Mouse (Mus musculus) left cerebral cortex, adult 8-10 months (tissue): ENCODE measurements at regions not wholly inside any gene's neighbourhood (a gene's known extent, or its start where the extent isn't known, plus 50 kb on each side); places are given as distances from the start of the nearest gene placed in this dataset.

Experiments
- DNase-seq, 2 experiments: peaks; one replicate each; pipeline ENCODE4 v3.0.0; 2022; ENCODE audit warnings: low spot score in 2 of 2

DNA sequence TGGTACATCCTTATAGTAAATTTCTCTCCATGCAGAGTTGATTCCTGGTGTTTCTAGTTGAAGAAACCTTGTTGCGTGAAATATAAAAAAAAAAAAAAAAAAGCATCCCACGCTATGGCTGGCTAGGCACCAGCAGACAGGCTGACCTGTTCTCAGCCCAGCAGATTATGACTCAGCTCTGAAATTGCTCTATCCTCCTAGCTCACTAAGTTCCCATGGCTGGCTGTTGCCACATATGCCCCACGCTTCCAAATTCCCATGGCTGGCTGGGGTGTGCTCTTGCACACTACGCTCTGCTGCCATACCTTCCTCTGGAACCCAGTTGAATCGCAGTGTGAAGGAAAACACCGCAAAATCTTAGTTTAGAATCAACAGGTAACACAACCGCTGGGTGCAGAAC, 270.1 kb downstream of the Mid1ip1 start:
- no peak for DNase-seq

DNA sequence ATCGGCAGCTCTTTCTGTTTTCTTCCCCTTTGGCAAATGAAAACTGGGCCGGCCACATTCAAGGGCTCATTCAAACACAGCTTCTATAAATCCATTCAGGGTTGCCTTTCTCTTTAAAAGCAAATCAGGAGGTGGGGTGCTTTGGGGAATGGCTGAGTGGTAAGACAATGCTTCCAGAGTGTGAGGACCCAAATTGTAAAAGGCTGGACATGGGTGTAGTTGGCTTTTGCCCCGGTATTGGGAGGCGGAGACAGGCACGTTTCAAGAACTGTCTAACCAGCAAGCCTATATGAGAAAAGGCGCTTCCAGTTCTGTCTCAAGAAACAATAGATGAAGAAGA, 277.0 kb downstream of the Mid1ip1 start:
- DNase-seq, result peak in 1 of 2 experiments; percentile 3

DNA sequence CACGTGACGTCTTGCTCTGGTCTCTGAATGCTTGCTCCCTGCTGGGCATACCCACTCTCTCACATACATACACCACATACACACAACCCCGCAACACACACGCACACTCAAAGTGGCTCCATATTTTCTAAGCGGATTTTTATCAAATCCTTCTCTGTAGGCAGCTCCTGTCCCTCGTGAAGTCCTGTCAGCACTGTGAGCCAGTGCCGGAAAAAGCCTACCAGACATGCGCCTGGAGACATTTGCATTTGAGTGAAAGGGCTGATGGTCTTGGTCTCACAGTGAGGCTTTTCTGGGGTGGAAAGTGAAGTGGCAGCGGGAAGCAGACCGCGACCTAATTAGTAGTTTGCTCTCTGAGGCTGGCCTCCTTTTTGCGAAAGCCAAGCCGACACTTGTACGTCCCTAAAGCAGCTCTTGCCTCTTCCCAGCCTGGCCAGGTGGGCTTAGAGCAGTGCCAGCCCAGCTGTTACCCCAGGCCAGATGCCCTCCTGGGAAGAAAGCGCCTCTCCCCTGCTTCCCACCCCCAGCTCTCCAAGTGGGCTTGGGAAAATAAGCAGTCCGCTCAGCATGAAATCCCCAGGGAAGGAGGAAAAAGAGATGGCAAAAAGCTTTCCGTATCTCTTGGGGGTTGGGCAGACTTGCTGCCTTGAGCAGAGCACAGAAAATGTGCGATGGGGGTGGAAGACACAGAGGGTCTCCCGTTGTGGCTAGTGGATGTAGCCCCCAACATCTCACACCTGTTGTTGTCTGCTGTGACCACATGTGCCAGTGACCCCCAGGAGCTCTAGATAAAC, 277.6 kb downstream of the Mid1ip1 start:
- DNase-seq, result peak; percentile 21 to 34

DNA sequence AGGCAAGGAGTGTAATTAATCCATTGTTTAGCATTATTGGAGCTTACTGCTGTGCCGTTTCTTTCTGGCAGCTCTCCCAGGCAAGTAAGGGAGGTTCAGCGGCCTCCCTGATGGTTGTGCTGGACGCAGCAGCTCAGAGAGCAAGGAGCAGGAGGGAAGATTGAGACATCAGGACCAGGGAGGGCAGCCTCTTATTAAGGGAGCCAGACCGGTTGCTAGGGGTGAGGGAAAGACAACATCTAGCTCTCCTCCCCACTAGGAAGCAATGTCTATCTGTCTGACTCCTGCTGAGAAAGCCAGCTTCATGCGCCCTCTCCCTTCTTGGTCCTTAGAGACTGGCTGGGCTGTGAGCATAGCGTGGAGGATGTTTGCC, 278.2 kb downstream of the Mid1ip1 start:
- DNase-seq, result peak in 1 of 2 experiments; percentile 8

DNA sequence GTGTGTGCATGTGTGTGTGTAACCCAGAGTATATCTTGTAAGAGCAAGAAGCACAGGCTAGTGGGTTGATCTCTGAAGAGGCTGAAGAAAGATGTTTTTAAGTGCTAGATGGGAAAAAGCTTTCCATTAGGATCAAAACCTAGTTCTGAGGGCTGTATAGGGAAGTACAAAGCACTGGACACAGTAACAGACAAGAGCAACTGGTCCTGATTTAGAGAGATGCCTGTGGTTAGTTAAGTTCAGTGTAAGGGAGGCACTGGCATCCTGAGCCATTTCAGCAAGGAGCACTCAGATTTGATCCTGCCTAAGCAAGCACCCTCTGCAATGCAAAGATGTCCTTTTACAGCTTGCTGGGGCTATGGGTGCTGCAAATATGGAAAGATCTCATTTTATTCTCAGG, 280.1 kb downstream of the Mid1ip1 start:
- DNase-seq, result no peak

DNA sequence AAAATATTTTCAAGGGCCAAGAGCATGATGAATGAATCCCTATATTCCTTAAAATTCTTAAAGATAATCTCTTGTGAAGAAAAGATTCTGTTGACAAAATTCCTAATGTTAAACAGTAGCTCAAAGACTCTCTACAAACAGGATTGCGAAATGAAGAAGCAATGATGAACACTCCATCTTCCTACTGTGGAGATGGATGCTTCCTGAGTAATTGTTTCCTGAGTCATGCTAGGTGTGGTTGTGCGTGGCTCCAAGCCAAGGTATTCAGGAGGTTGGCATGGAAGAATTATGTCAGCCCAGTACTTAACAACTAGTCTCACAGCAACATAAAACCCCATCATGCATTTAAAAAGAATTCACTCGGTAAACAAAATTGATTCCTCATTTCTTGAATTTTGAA, 286.4 kb downstream of the Mid1ip1 start:
- no peak for DNase-seq

DNA sequence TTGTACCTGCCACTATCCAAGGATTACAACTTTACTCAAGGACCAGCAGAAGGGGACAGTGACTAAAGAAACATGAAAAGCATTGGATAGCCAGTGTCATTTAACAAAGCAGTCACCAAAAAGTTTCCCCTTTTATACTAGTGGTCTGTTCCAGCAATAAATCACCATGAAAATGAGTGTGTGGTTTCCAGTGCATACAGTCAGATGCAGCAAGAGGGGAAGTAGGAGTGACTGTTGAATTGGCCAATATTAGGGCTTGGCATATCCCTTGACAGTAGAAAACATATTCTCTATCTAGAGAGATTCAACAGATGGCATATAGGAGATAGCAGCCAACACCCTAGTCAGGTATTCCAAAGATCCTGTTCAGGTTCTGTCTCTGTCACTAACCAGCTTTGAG, 259.8 kb upstream of the H2al1a start:
- DNase-seq, result no peak

DNA sequence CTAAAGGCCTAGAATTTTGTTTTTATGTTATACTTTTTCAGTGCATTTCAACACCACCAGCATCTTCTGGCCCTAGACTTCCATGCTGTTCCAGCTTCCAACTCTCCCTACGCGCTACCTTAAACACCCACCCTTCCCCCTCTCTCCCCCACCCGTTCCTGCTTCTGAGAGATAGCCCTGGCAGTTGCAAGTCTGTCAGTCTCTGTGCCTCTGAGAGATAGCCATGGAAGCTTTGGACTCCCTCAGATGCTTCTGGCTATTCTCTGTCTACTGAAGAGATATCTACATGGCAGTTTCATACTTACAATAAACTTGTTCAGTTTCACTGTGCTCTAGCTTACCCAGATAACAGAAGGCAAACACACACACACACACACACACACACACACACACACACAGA, 252.3 kb upstream of the H2al1a start:
- DNase-seq, result no peak

DNA sequence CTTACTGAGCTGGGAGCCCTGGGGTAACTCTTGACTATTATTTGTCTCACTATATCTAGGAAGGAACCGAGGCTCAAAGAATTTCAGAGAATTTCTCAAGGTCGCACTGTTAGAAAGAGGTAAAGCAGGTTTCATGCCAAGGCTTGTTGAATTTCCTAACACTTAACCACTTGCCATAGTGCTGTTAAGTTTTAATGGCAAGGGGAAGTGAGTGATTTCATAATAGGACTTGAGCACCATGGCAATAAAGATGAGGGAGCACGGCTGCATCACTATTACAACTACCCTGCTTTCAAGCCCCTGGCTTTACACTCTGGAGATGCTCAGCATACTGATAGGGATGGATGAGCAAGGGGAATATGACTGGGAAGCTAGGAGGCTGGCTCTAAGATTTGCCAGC, 216.9 kb upstream of the H2al1a start:
- DNase-seq, result no peak

DNA sequence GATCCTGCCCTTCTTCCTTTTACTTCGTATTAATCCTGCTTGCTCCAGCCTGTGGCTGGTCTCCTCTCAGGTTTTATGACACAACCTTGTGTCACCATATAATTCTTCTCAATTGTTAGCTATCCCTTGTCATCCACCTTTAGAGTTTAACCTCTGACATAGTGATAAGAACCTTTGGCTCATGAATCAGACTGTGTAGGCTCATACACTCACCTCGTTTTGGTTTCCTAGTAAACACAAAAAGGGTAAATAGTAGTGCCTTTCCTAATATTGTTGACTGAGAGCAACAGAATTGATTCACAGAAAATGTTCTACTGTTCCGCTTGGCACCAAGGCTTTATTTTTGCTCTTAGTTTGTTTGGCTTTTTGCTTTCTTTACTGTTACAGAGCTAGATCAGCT, 216.2 kb upstream of the H2al1a start:
- DNase-seq, result no peak

DNA sequence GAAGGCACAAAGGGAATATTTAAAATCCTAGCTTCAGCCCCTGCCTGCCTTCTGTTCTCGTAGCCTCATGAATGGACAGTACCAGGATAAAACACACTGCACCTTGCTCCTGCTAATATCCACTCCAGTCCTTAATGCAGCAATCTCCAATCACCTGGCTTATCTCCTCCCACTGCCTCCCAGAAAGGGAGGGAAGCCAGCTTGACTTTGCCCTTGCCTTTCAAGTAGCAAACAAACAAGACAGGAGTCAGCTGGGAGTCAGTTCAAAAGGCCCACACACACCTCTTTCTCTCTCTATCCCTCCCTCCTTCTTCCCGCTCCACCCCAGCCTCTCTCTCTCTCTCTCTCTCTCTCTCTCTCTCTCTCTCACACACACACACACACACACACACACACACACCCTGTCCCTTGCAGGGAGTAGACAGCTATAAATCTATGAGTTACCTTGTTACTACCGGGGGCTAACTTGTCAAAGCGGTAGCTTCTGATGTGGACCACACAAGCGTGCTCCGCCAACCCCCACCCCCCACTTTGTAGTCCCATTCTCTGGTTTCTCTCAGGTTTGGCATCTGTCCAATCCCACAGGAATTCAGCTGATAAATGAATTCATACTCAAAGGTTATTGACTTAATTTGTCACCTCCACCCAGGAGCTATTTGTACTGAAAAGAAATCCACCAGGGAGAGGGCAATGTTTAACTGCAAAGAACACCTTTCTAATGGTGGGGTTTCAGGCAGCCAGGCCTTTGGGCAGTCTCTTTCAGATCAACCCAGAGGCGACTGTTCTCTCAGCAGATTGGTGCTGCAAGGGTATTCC, 212.6 kb upstream of the H2al1a start:
- no peak for DNase-seq

DNA sequence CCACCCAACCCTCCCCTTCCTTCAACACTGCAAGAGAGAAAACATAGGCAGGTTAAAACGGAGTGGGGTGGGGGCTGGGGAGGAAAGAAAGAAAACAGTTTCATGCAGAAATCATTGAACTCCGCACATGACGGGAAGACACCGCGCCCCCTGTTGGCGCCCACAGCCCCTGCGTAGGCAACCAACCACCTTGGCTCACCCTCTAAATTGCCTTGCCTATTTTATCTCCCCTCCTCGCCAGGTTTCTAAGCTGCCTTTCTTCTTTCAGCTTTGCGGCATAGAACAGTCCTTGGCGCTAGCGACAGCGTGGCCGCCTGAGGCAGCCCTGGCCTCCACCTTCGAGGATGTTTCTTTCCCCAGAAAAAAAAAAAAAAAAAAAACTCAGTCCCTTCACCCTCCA, 211.1 kb upstream of the H2al1a start:
- peak in 1 of 2 experiments; percentile 18 for DNase-seq

DNA sequence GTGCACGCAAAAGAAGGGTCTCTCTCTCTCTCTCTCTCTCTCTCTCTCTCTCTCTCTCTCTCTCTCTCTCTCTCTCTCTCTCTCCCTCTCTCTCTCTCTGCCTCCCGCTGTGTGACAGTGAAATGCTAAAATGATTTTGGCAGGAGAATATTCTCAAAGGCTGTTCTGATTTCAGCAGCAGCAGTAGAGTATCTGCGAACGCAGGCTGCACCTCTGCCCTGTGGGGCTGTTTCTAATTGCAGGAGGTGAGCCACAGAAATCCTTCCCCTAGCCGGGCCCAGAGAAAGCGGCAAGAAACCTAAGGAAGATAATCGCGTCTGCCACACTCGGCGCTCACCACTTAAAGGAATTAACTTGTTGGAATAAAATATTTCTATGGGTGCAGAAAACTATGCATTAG, 210.6 kb upstream of the H2al1a start:
- no peak for DNase-seq

DNA sequence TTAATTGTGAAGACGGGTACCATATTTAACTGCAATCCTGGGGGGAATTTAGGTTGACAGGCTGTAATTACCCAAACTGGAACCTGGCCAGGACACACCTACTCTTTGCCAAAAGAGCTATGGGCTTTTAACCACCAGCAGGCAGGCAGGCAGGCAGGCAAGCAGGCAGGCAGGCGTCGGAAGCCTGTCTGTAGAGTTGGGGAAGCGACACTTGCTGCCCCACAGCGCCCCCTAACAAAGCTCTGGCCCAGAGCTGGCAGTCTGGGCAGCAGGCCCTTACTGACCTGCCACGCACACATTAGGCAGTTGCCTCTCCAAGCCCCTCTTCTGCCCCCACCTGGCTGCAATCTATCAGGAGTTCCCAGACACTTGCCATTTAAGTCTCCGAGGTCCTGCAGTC, 208.6 kb upstream of the H2al1a start:
- DNase-seq, result no peak

DNA sequence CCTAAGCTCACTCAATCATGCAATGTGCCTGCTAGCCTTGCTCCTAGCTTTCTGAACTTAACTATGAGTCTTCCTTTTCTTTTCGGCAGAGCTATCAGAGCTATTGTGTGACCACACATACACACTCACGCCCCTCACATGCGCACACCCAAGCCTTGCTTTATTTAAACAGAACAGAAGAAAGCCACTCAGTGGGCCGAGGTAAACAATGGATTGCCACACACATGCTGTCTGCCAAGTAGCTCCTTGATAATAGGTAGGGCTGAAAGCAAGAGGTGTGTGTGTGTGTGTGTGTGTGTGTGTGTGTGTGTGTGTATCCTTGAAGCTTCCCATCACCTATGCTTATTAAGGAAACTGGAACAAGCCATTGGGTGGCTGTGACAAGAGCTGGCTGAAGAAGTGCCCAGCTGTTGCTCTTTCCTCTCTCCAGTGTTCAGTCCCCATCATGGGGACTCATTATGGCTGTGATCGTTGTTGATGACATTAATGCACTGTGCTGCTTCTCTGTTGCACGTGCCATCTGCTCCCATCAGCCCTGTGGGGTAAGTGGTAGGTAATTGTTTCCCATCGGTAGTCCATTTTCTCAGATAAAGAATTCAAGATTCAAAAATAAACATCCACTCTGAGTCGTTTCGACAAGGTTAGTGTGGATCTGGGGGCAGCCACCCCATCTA, 201.3 kb upstream of the H2al1a start:
- no peak for DNase-seq

DNA sequence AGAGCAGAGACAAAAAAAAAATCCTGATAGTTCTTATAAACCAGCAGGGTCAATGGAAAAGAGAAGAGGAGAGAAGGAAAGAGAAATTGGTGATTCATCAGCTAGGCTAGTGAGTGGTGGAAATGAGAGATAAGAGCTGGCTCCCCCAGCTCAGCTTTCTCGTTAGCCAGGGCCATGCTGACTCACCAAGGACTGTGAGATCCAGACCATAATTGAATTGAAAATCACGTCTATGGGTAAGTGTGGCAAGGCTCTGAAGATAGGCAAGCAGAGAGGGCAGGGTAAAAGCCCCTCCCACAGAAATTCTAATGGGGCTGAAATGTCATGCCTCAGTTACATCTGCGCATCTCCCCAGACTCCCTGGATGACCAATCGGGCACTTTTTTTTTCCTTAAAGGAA, 200.7 kb upstream of the H2al1a start:
- no peak for DNase-seq

DNA sequence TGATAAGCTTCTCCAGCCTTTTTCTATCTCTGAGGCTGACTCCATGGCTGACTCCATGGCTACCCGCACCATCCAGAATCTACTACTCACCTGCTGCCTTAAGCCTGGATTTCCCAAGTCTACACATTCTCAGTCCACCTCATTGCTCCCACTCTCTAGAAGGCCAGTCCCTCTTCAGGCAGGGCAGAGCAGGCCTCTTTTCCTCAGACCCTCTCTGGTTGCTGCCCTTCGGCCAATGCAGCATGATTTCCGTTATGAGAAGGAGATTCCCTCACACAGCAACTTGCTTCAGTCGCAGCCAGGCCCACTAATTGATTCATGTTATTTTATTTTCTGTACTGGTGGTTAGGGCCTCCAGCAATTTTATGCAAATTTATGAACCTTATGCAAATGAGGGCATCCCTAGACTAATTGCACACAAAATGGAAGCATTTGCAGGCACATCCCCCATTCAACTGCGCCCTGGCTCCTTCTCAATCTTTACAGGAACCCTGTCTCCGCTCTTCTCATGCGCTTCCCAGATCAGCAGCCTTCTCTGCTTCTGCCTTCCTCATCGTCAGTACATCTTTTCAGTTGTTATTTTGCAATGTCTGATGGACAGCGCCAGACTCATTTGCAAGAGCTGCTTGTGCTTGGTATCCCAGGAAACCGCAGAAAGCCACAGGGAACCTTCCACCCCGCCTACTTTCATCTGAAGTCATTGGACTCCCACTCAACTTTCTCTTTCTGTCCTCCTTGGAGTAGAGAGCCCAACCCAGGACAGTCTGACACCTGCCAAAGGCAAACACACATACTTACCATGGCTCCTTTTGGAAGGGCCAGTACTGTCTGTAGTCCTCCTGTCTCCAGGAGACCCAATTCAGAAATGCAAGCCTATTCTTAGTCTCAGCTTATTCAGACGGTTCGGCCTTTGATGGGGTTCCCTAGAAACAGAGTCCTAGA, 199.6 kb upstream of the H2al1a start:
- peak in 1 of 2 experiments; percentile 38 for DNase-seq

DNA sequence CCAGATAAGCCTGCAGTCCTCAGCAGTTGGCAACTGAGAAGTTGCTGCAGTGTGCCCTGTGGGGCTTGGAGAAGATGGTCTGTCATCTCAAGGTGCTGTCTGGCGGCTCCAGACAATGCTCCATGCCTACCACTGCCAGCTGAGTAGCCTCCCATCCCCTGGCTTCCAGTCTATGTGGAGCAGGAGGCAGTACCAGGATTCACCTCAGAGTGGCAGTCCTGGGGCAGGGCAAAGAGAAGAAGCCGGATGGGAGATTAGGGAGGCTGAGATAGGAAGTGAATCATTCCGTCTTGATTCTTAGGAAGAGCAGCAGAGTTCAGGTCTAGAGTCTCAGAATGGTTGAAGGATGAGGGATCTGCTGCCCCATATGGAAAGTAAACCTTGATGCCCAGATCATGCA, 198.1 kb upstream of the H2al1a start:
- DNase-seq, result no peak

DNA sequence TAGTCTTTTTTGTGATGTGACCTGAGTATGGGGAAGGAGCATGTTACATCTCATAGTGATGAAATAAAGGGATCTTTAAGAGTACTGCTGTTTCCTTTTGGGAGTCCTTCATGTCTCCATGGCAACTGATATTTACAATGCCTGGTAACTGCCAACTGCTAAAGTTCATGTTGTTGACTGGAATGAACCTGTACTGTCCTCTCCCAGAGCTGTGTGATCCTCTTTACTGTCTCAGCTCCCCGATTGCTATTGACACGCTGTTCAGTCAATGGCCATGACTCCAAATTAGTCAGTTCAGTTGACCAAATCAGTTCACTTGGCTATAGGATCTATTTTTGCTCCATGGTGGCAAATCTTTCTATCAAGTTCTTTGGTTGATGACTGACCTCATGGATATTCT, 167.8 kb upstream of the H2al1a start:
- DNase-seq, result no peak

DNA sequence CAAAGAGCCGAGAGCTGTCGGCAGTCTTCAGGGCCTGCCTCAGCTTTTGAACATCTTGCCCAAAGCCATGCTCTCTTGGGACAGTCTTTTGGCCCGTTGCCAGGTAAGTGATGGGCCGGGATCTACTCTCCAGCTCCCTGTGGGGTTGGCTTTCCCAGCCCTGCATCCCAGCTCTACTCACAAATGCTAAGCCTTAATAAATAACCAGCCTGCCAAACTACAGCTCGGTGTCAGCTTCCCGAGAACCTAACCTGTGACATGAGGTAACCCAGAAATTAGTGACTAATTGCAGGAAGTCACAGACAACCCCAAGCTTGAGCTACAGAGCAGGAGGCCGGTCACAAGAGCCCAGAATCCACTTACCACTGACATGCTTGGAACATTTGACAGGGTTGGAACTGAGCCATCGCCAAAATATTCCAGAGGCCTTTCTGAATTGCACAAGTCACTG, 159.1 kb upstream of the H2al1a start:
- DNase-seq, result no peak

DNA sequence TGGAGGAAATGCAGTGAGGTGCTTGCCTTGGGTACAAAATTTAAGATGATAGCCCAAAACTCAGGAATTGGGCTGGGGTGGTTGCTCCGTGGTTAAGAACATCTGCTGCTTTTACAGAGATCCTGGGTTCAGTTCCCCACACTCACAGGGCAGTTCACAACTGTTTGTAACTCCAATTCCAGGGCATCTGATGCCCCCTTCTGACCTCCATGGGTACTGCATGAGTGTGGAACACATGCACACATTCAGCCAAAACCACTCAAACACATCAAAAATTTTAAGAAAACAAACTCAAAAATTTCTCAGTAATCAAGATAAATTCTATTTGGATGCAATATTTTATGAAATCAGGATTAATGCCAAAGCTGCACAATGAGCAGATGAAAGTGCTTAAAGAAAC, 157.8 kb upstream of the H2al1a start:
- DNase-seq, result no peak
